Mouse (Mus musculus) left cerebral cortex, postnatal 36 days (tissue): ENCODE measurements around the gene Ncln. TPM values are rescaled to one million over a fixed set of nuclear protein-coding genes. Genes with fewer than 3 reads are reported as not detected.
"Not testable (repeated sequence)": the region's sequence is repeated elsewhere in the genome, so short reads cannot be mapped to it uniquely, and the experiment has no call there.

Experiments
- DNase-seq, 2 experiments: peaks; one replicate each; pipeline ENCODE4 v3.0.0; 2021 to 2022; ENCODE audit warnings: low spot score in 2 of 2, mixed read lengths in 1 of 2
- intact Hi-C: fragments of 180-260 bp; cut with DNase I; formaldehyde crosslinking; loops from one replicate; pipeline ENCODE4 v1.15.1; 2025
- microRNA-seq: library from miRNA; unstranded; fragments of <30 nt; microRNA quantifications from one replicate; pipeline ENCODE4 v1.2.0, GENCODE M21; 2022
- total RNA-seq, 2 experiments: library from RNA; stranded (reverse); gene quantifications; 2 replicates each; pipeline ENCODE4 v1.2.3; 2021

Gene Ncln
- total RNA-seq, 2 experiments from 2014 or later, result 74.9 to 88.8 TPM

- peak in 1 of 2 experiments; percentile 6 for DNase-seq
- intact Hi-C loops, result loop anchor here (10.0 kb wide), 1 partner anchor 258 kb away; no protein-coding TSS in a partner anchor
Measured at GRCm38 (mm10) chr10:81452237-81452946, 43.8 kb downstream of the Ncln start.

GRCm38 (mm10) chr10:81451365-81451745 is 44.8 kb downstream of the Ncln start:
- peak in 1 of 2 experiments; percentile 3 for DNase-seq
- intact Hi-C loops, result loop anchor here (10.0 kb wide), 1 partner anchor 257 kb away; no protein-coding TSS in a partner anchor

- peak in 1 of 2 experiments; percentile 3 for DNase-seq
- intact Hi-C loops, result loop anchor here (10.0 kb wide), 1 partner anchor 256 kb away; no protein-coding TSS in a partner anchor
Measured at GRCm38 (mm10) chr10:81450641-81451364, 45.4 kb downstream of the Ncln start.

DNA sequence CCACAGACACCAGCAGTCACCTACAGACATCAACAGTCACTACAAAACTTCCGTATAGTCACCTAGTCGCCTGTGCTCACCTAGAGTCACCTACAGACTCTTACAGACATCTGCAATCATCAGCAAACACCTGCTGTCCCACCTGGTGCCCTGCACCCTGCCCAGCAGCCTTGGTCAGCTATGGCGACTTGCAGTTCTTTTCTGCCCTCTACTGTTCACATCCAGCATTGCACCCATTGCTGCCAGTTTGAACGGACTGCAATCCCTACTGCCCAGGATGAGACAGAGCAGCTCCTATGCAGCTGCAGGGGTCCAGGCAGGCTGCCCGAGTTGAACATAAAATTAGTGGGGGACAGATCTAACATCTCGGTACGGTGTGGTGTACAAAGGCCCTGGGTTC is 46.1 kb downstream of the Ncln start:
- peak in 1 of 2 experiments; percentile 82 for DNase-seq
- intact Hi-C loops, result loop anchor here (10.0 kb wide), 1 partner anchor 255 kb away; no protein-coding TSS in a partner anchor

DNA sequence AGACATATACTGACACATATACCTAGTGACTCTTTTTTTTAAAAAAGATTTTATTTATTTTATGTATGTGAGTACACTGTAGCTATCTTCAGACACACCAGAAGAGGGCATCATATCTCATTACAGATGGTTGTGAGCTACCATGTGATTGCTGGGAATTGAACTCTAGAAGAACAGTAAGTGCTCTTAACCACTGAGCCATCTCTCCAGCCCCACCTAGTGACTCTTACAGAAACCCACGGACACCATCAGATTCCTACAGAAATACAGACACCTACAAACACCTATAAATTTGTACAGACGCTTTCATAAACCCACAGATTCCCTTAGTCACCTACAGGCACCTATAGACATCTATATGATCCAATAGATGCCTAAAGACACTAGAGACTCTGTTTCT is 50.7 kb downstream of the Ncln start:
- intact Hi-C loops, DNase-seq: not testable (repeated sequence)

DNA sequence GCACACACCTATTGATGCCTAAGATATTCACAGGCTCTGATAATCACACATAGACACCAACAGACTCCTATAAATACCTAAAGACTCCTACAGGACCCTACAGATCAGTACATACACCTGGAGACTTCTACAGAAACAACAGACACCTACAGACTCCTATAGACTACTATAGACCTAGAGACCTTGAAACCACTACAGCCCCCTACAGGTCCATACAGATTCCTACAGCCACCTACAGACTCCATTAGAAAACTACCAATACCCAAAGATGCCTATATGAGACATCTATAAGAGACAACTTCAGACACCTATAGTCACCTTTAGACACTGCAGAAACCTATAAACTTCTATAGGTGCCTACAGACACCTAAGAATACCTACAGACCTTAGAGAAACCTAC is 55.2 kb downstream of the Ncln start:
- no peak for DNase-seq
- intact Hi-C loops, result no loop called here

Small RNAs within 50 kb of the gene (microRNA-seq; reads per million reads assigned to microRNA genes)
- not detected for gene Gm25595

Other genes starting within 250 kb of the Ncln start
- 100 to 1,000 TPM; 191 to 213 TPM for gene Matk, start 243.5 kb downstream of the Ncln start, total RNA-seq
- 10 to 100 TPM; 43.0 to 48.2 TPM for gene Mrpl54, start 229.5 kb downstream of the Ncln start, total RNA-seq
- gene Apba3, start 229.4 kb downstream of the Ncln start, total RNA-seq, result 10 to 100 TPM; 30.1 to 39.3 TPM
- under 1 TPM in 1 of 2 experiments, not detected in 1; 0.50 TPM for gene Tjp3, start 204.8 kb downstream of the Ncln start, total RNA-seq
- 100 to 1,000 TPM; 419 to 450 TPM for gene Pip5k1c, start 203.4 kb downstream of the Ncln start, total RNA-seq
- gene Cactin, start 175.3 kb downstream of the Ncln start, total RNA-seq, result 10 to 100 TPM; 29.7 to 31.7 TPM
- gene Tbxa2r, start 167.7 kb downstream of the Ncln start, total RNA-seq, result under 1 TPM; 0.45 to 0.99 TPM
- 1 to 10 TPM; 1.4 to 1.8 TPM for gene Gipc3, start 153.1 kb downstream of the Ncln start, total RNA-seq
- 10 to 100 TPM; 27.0 to 35.5 TPM for gene Hmg20b, start 145.9 kb downstream of the Ncln start, total RNA-seq
- gene Mfsd12, start 138.9 kb downstream of the Ncln start, total RNA-seq, result 10 to 100 TPM; 39.6 to 40.9 TPM
- 1 to 10 TPM in 1 of 2 experiments, under 1 TPM in 1; 0.49 to 2.2 TPM for gene 4930404N11Rik, start 130.6 kb downstream of the Ncln start, total RNA-seq
- 10 to 100 TPM; 67.8 to 72.2 TPM for gene Fzr1, start 117.9 kb downstream of the Ncln start, total RNA-seq
- 100 to 1,000 TPM in 1 of 2 experiments, 10 to 100 TPM in 1; 80.0 to 103 TPM for gene Dohh, start 112.0 kb downstream of the Ncln start, total RNA-seq
- gene Gm48551, start 111.9 kb downstream of the Ncln start, total RNA-seq, result 1 to 10 TPM; 2.5 to 4.3 TPM
- gene Gm48552, start 107.4 kb downstream of the Ncln start, total RNA-seq, result 1 to 10 TPM; 1.9 to 4.9 TPM
- under 1 TPM; 0.77 to 0.94 TPM for gene Smim24, start 103.3 kb downstream of the Ncln start, total RNA-seq
- gene Nfic, start 40.8 kb downstream of the Ncln start, total RNA-seq, result 10 to 100 TPM; 87.9 to 96.9 TPM
- 100 to 1,000 TPM; 256 to 303 TPM for gene Celf5, start 13.7 kb downstream of the Ncln start, total RNA-seq
- under 1 TPM; 0.43 to 0.52 TPM for gene S1pr4, start 3.7 kb upstream of the Ncln start, total RNA-seq
- 1 to 10 TPM; 2.3 to 3.1 TPM for gene Gna15, start 27.8 kb upstream of the Ncln start, total RNA-seq
- gene Gna11, start 48.8 kb upstream of the Ncln start, total RNA-seq, result 100 to 1,000 TPM; 103 to 115 TPM
- gene Aes, start 63.1 kb upstream of the Ncln start, total RNA-seq, result 100 to 1,000 TPM; 652 to 731 TPM
- 10 to 100 TPM; 23.7 to 37.6 TPM for gene Tle2, start 78.2 kb upstream of the Ncln start, total RNA-seq
- gene Tle6, start 104.7 kb upstream of the Ncln start, total RNA-seq, result 10 to 100 TPM in 1 of 2 experiments, 1 to 10 TPM in 1; 9.7 to 10.9 TPM
- 1 to 10 TPM; 3.5 to 3.6 TPM for gene BC025920, start 109.9 kb upstream of the Ncln start, total RNA-seq
- 10 to 100 TPM; 22.7 to 29.4 TPM for gene Sirt6, start 131.4 kb upstream of the Ncln start, total RNA-seq
- 10 to 100 TPM; 37.8 to 46.7 TPM for gene Ankrd24, start 132.1 kb upstream of the Ncln start, total RNA-seq
- gene Gm10778, start 152.7 kb upstream of the Ncln start, total RNA-seq, result 1 to 10 TPM; 3.9 to 4.1 TPM
- 10 to 100 TPM in 1 of 2 experiments, 1 to 10 TPM in 1; 9.6 to 10.4 TPM for gene Zfp433, start 208.4 kb upstream of the Ncln start, total RNA-seq